Mouse (Mus musculus) intestine, postnatal 0 days (tissue): ENCODE results near the gene Gm43738. TPM values are rescaled to one million over a fixed set of nuclear protein-coding genes. Genes with fewer than 3 reads are reported as not detected.

Experiments
- ATAC-seq: fragments of 200-750 bp; cut with Nextera tagmentation; 2 replicates; pipeline ENCODE4 v1.8.0; 2017; ENCODE audit warnings: mild to moderate bottlenecking, moderate TSS enrichment, moderate library complexity
- H3K27ac ChIP-seq: fragments of 300-500 bp; sonication (generic); 2 replicates; pipeline ENCODE4 v1.5.1; 2014; ENCODE audit warnings: mild to moderate bottlenecking, low read depth, low read length, moderate library complexity
- H3K27me3 ChIP-seq: fragments of 300-500 bp; sonication (generic); replicated peaks from 2 replicates; pipeline ENCODE4 v1.6.1; 2014; ENCODE audit warnings: low read length, mixed read lengths; ENCODE audit not compliant: control insufficient read depth, insufficient read depth
- H3K36me3 ChIP-seq: fragments of 300-500 bp; sonication (generic); 2 replicates; pipeline ENCODE4 v1.6.1; 2014; ENCODE audit warnings: mild to moderate bottlenecking, moderate library complexity; ENCODE audit not compliant: control insufficient read depth, insufficient read depth
- H3K4me1 ChIP-seq: fragments of 300-500 bp; sonication (generic); replicated peaks from 2 replicates; pipeline ENCODE4 v1.6.1; 2014; ENCODE audit warnings: antibody characterized with exemption, low read length, mixed read lengths; ENCODE audit not compliant: control insufficient read depth, insufficient read depth
- H3K4me2 ChIP-seq: fragments of 300-500 bp; sonication (generic); replicated peaks from 2 replicates; pipeline ENCODE4 v1.6.1; 2014; ENCODE audit warnings: low read depth, mild to moderate bottlenecking, moderate library complexity
- H3K4me3 ChIP-seq: fragments of 300-500 bp; sonication (generic); 2 replicates; pipeline ENCODE4 v1.5.1; 2014; ENCODE audit warnings: low read depth, low read length
- H3K9ac ChIP-seq: fragments of 300-500 bp; sonication (generic); 2 replicates; pipeline ENCODE4 v1.6.1; 2014; ENCODE audit warnings: mild to moderate bottlenecking, low read depth, low read length
- H3K9me3 ChIP-seq: fragments of 300-500 bp; sonication (generic); 2 replicates; pipeline ENCODE4 v1.6.1; 2016; ENCODE audit warnings: mixed run types; ENCODE audit not compliant: control insufficient read depth
- CTCF ChIP-seq: sonication (generic); IDR thresholded peaks from 2 replicates; pipeline ENCODE4 v1.5.1; 2016; ENCODE audit warnings: low read depth, mild to moderate bottlenecking, control low read depth, antibody characterized with exemption, moderate library complexity
- WGBS: fragments of 180-500 bp; shearing (Covaris S2); extraction: QIAGEN DNeasy Blood & Tissue Kit; methylation state at CpG from one replicate; pipeline ENCODE4 v1.1.7; 2014; 5-methylcytosine and 5-hydroxymethylcytosine counted together
- polyA plus RNA-seq: library from polyadenylated mRNA; unstranded; fragments of >200 nt; fragmentation: Nextera tagmentation; extraction: Ambion mirVana; gene quantifications from 2 replicates; pipeline ENCODE4 v1.2.1, GENCODE M21; 2015

Gene Gm43738
- polyA plus RNA-seq, 1 experiment from 2014 or later = not detected

DNA sequence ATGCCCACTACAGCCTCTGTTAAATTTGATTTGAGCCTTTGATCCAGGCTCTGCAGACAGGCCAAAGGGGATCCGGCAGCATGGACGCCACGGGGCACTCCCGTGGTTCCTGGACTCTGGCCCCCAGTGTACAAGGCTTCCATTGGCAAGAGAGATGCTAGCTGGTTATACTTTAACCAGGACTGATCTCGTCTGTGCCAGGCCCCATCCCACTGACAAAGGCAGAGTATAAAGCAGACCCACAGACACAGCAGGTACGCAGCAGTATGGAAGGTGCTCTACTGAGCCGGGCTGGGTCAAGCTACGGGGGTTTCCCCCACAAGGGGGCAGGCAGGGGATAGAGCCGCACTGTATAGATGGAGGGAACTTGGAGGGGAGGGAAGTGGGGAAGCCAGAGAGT lies 35.5 kb upstream of the Gm43738 start:
- Histone ChIP-seq H3K9me3 (no peaks in the 10 kb centered on the region), H3K4me2 (peak overlapping the region; percentile 68), H3K9ac (no peak overlapping the region), H3K27ac (peak overlapping the region; percentile 60), H3K27me3 (no peaks in the 10 kb centered on the region), H3K4me1 (peaks cover 6% of the 10 kb centered on the region; the same call in 1 of the 2 replicates), H3K4me3 (peak overlapping the region; percentile 45), H3K36me3 (peaks cover 2% of the 10 kb centered on the region; the same call in 1 of the 2 replicates)
- peak; percentile 69 for TF ChIP-seq CTCF
- 13% methylated on average over 9 of the region's 9 CpGs for WGBS
- peak; percentile 88 for ATAC-seq

DNA sequence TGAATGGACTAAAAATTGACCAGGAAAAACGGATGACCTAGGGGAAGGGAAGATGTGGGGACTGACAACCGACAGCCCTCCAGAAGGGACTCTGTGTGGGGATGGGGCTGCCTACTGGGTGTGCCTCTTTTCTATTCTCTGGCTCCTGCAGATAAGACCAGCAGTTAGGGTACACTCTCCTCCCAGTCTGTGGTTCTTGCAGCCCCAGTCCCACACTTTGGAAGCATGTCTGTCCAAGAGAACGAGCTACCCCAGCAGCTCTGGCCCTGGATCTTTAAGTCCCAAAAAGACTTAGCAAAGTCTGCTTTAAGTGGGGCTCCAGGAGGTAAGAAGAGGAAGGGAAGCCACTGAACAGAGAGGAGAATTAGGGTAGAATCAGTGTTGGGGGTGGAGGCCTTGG lies 35.1 kb upstream of the Gm43738 start, which contains the start of gene Pklr:
Gene Pklr, plus strand, starts transcription at position 185 of the 400 bp plus-strand sequence.
- peak within 1 kb of the TSS; percentile 40; the same call in 1 of the 2 replicates for H3K9ac ChIP-seq
- no peaks in the 10 kb centered on the region for H3K36me3 ChIP-seq
- no peaks in the 10 kb centered on the region for H3K9me3 ChIP-seq
- H3K27me3 ChIP-seq = no peaks in the 10 kb centered on the region
- peak within 1 kb of the TSS; percentile 68 for H3K4me2 ChIP-seq
- ATAC-seq = no peak
- WGBS = 35% methylated on average over 3 of the region's 3 CpGs
- no peak for TF ChIP-seq CTCF
- peaks cover 6% of the 10 kb centered on the region; the same call in 1 of the 2 replicates for H3K4me1 ChIP-seq
- peak within 1 kb of the TSS; percentile 45 for H3K4me3 ChIP-seq
- H3K27ac ChIP-seq = peak within 1 kb of the TSS; percentile 60

DNA sequence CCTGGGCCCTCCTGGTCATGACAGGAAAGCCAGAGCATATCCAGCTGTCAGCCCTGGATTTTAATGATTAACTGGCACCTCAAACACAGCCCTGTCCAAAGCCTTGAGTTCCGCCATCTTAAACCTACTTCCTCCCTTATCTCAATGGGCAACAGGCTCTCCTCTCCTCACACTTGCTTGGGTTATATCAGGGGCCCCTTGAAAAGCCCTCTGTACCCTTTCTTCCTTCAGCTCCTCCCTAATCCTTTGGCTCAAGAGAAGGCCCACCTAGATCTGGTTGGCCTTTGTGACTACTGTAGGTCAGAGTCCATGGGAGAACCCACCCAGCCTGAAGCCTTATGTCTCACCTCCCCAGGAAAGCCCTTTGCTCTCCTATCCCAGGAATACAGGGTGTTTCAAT lies 32.9 kb upstream of the Gm43738 start:
- no peak for TF ChIP-seq CTCF
- 38% methylated on average over 1 of the region's 1 CpGs for WGBS
- H3K4me2 ChIP-seq = peak overlapping the region; percentile 70; the same call in 1 of the 2 replicates

DNA sequence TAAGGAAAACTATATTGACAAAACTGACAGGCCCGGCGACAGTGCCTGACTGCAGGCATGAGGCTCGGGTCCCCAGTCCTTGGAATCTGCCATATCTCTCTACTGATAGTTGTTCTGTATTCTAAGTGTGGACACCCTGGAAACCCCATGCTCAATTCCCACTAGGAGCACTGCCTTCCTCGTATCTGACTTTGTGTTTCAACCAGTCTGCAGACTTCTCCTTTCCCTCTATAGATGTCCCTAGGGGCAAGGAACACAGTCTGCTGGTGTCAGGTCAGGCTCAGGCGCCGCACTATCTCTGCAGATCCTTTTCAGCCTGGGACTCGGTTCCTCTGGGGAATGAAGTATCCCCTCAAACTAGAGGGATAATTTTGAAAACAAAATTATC lies 32.2 kb upstream of the Gm43738 start:
- no peak for TF ChIP-seq CTCF
- H3K36me3 ChIP-seq = no peaks in the 10 kb centered on the region
- no peaks in the 10 kb centered on the region for H3K27me3 ChIP-seq
- 47% methylated on average over 7 of the region's 7 CpGs for WGBS
- no peak overlapping the region for H3K4me3 ChIP-seq
- H3K4me1 ChIP-seq = peaks cover 3% of the 10 kb centered on the region; the same call in 1 of the 2 replicates
- no peak for ATAC-seq
- H3K27ac ChIP-seq = peak overlapping the region; percentile 78
- H3K9ac ChIP-seq = no peak overlapping the region
- no peaks in the 10 kb centered on the region for H3K9me3 ChIP-seq
- peak overlapping the region; percentile 70; the same call in 1 of the 2 replicates for H3K4me2 ChIP-seq

More for the DNA sequence above, 32.9 kb upstream of the Gm43738 start:
- no peaks in the 10 kb centered on the region for H3K9me3 ChIP-seq
- no peak overlapping the region for H3K9ac ChIP-seq
- peak; percentile 57 for ATAC-seq
- no peaks in the 10 kb centered on the region for H3K36me3 ChIP-seq
- H3K4me3 ChIP-seq = no peak overlapping the region
- peaks cover 6% of the 10 kb centered on the region; the same call in 1 of the 2 replicates for H3K4me1 ChIP-seq
- no peaks in the 10 kb centered on the region for H3K27me3 ChIP-seq
- H3K27ac ChIP-seq = peak overlapping the region; percentile 78

DNA sequence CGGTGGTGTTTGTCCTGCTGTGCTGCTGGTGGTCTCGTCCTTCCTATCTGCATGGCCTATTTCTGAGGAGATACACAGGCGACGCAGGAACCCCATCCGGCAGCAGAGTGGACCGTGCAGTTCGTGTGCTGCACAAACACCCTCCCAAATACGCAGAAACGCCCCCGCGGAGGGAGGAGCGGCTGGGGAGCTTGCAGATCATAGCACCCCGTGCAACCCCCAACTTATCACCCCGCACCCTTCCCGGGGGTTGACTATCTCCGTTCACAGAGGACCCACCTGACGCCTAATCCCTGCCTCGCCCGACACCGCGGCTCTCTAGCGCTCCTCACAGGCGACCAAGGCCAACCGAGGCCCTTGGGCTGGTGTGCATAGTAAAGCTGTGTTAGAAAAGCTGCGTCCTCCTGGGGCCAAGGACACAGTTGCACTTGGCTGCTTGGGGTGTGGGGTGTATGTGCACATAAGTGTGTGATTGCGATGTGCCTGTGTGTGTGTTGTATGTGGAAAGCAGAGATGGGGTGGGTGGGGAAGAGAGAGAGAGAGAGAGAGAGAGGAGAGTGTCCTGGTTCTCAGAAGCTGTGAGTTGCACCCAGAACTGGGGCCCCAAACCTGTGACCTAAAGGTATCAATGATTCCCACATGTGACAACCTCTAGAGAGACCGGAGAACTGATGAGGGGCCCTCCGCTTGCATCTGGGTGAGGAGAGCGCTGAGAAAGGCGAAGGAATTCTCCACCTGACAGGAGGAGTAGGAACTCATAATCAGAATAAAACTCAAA lies 31.6 kb upstream of the Gm43738 start:
- Histone ChIP-seq H3K4me2 (peak overlapping the region; percentile 70), H3K9ac (peak overlapping the region; percentile 40; the same call in 1 of the 2 replicates), H3K4me1 (peaks cover 3% of the 10 kb centered on the region; the same call in 1 of the 2 replicates), H3K36me3 (no peaks in the 10 kb centered on the region), H3K4me3 (peak overlapping the region; percentile 31), H3K9me3 (no peaks in the 10 kb centered on the region), H3K27ac (peak overlapping the region; percentile 78), H3K27me3 (no peaks in the 10 kb centered on the region)
- peak; percentile 77 for TF ChIP-seq CTCF
- no peak for ATAC-seq
- 14% methylated on average over 29 of the region's 30 CpGs for WGBS

DNA sequence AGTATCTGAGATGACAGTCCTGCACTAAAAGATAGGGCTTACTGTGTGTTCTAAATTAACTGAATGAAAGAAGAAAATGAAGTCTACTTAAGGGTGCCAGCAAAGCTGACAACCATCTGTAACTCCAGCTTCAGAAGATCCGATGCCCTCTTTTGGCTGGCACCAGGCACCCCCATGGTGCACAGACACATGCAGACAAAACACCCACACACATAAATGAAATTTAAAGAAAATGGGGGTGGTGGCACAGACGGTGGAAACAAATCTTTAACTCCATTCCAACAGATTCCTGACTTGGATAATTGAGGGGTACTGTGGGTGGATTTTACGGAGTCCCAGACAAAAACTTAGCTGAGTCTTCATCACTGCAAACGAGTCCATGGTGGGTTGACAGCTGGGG lies 30.9 kb upstream of the Gm43738 start:
- no peaks in the 10 kb centered on the region for H3K9me3 ChIP-seq
- no peaks in the 10 kb centered on the region for H3K36me3 ChIP-seq
- H3K4me3 ChIP-seq = no peak overlapping the region
- H3K9ac ChIP-seq = no peak overlapping the region
- H3K4me2 ChIP-seq = peak overlapping the region; percentile 70
- no peak for TF ChIP-seq CTCF
- no peak overlapping the region for H3K27ac ChIP-seq
- no peaks in the 10 kb centered on the region for H3K27me3 ChIP-seq
- H3K4me1 ChIP-seq = peaks cover 3% of the 10 kb centered on the region; the same call in 1 of the 2 replicates
- 60% methylated on average over 4 of the region's 4 CpGs for WGBS
- no peak for ATAC-seq
